Mouse (Mus musculus): ENCODE data around the gene Them7. TPM values are rescaled to one million over a fixed set of nuclear protein-coding genes. Genes with fewer than 3 reads are reported as not detected.

Them7 gene
- polyA plus RNA-seq, 1 experiment: not detected

DNA sequence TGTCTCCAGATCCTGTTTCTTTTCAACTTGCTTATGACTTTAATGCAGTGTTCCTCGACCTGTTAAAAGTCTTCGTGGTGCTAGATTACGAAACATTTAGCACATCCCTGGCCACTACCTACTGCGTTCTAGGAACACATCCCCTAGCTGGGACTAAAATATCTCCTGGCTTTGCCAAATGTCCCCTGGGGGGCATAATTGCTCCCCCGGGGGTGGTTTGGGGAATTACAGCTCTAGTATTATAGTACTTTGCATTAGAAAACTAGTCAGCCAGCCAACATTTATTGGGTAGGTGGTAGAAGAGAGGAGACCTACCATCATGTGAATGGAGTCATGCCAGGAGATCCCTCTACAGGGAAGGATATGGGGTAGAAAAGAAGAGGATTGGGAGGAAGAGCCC is 101.9 kb downstream of the Them7 start:
- TF ChIP-seq POLR2A (IDR thresholded peaks at IDR 0.05; ENCODE audit: low read depth, low read length) (no peak), CTCF (IDR thresholded peaks at IDR 0.05; ENCODE audit: borderline replicate concordance, insufficient read depth, low read length) (no peak)
- no peak overlapping the region for H3K4me3 ChIP-seq (ENCODE audit: insufficient read depth, low read length)
- H3K4me1 ChIP-seq (ENCODE audit: control insufficient read depth, insufficient read depth, low read length): no peaks in the 10 kb centered on the region
- H3K27ac ChIP-seq (ENCODE audit: insufficient read depth, low read length): no peak overlapping the region

DNA sequence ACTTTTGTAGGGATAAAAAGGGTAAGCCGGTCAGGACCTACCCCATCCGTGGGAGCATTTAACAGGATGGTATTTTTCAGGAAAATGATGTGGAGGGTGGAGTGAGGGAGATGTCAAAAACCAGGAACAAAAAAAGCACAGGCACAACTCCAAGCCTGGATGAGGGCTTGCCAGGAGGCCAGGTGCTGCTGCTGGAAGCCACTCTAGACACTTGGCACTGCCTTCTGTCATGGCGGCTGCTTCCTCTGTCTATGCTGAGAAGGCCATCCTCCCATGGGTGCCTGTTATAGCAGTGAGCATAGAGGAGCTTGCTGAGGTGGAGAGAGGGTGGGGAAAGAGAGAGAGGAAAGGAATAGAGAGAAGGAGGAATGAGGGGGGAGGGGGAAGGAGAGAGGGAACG is 105.9 kb downstream of the Them7 start:
- no peaks in the 10 kb centered on the region for H3K4me1 ChIP-seq (ENCODE audit: control insufficient read depth, insufficient read depth, low read length)
- TF ChIP-seq CTCF (IDR thresholded peaks at IDR 0.05; ENCODE audit: borderline replicate concordance, insufficient read depth, low read length): no peak
- no peak for TF ChIP-seq POLR2A (IDR thresholded peaks at IDR 0.05; ENCODE audit: low read depth, low read length)

DNA sequence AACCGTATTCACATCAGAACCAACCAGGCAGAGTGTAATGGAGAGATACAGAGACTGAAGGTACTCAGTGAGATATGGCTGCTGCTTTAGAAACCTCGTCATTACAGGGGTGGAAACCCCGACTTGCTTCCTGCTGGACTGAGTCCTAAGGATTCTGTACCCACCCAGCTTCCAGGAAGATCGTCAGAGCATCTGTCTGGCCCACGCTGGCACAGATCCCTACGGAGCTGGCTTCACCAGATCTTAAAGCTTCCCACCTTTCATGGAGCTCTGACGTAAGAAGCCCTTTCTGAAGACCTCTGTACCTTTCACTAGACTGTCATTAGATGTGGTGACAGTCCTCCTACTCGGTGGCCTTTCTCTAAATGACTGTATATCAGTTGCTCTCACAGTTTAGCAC is 109.0 kb downstream of the Them7 start:
- TF ChIP-seq CTCF (IDR thresholded peaks at IDR 0.05; ENCODE audit: borderline replicate concordance, insufficient read depth, low read length): no peak
- TF ChIP-seq POLR2A (IDR thresholded peaks at IDR 0.05; ENCODE audit: low read depth, low read length): no peak
- Histone ChIP-seq H3K27ac (ENCODE audit: insufficient read depth, low read length) (no peak overlapping the region), H3K4me3 (ENCODE audit: insufficient read depth, low read length) (no peak overlapping the region)

More for the DNA sequence above, 105.9 kb downstream of the Them7 start:
- no peak overlapping the region for H3K27ac ChIP-seq (ENCODE audit: insufficient read depth, low read length)
- no peak overlapping the region for H3K4me3 ChIP-seq (ENCODE audit: insufficient read depth, low read length)

DNA sequence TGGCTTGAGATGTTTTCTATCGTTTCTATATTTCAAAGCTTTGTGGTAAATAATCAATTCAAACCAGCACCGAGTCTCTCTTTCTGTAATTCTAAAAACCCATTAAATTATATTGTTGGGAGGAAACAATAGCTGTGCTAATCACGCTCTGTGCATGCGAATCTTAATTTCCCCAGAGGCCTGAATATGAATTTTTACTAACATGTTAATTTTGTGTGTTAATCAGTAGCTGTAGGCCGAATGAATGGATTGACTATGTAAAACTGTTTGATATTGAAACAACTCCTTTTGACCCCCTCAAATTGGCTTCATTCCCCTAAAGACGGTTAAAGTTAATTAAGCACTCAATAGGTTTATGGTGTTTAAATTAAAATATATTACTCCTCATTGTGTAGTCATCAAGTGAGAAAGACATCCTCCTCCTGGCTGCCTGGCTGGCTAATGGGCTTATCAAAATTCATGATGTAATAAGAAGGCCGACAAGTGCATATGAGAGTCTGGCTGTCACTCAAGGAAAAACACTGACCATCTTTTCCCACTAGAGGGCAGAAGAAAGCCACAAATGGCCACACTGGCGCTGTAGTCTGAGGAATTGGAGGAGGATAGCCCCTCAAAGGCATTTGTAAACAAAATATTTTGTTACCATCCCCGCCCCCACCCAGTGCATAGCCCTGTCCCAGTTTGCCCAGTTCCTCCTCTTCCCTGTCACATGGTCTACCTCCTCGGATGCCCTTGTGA is 110.0 kb downstream of the Them7 start:
- Histone ChIP-seq H3K4me3 (ENCODE audit: insufficient read depth, low read length) (no peak overlapping the region), H3K27ac (ENCODE audit: insufficient read depth, low read length) (no peak overlapping the region), H3K4me1 (ENCODE audit: control insufficient read depth, insufficient read depth, low read length) (no peaks in the 10 kb centered on the region)
- TF ChIP-seq CTCF (IDR thresholded peaks at IDR 0.05; ENCODE audit: borderline replicate concordance, insufficient read depth, low read length): peak; percentile 34; the same call in 1 of the 2 replicates
- no peak for TF ChIP-seq POLR2A (IDR thresholded peaks at IDR 0.05; ENCODE audit: low read depth, low read length)

More for the DNA sequence above, 109.0 kb downstream of the Them7 start:
- H3K4me1 ChIP-seq (ENCODE audit: control insufficient read depth, insufficient read depth, low read length): no peaks in the 10 kb centered on the region

DNA sequence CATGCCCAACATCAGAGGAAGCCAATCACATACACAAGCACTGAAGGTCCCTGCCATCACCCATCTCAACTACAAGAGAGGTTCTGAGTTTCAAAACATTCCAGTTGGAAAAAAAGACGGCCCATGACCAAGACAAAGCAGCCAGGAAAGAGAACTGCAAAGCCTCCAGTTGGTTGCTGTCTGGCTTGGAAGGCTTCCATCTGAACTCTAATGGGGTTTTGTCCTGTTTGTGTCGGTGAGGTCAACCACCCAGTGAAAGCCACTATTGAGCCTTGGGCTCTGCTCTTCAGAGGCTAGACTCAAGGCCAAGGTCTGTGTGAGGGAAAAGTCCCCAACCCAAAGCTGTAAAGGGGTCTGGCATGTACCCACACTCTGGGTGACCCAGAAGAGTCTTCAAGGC is 111.5 kb downstream of the Them7 start:
- no peak overlapping the region for H3K27ac ChIP-seq (ENCODE audit: insufficient read depth, low read length)
- H3K4me3 ChIP-seq (ENCODE audit: insufficient read depth, low read length): no peak overlapping the region
- no peaks in the 10 kb centered on the region for H3K4me1 ChIP-seq (ENCODE audit: control insufficient read depth, insufficient read depth, low read length)
- TF ChIP-seq CTCF (IDR thresholded peaks at IDR 0.05; ENCODE audit: borderline replicate concordance, insufficient read depth, low read length): no peak
- TF ChIP-seq POLR2A (IDR thresholded peaks at IDR 0.05; ENCODE audit: low read depth, low read length): no peak

DNA sequence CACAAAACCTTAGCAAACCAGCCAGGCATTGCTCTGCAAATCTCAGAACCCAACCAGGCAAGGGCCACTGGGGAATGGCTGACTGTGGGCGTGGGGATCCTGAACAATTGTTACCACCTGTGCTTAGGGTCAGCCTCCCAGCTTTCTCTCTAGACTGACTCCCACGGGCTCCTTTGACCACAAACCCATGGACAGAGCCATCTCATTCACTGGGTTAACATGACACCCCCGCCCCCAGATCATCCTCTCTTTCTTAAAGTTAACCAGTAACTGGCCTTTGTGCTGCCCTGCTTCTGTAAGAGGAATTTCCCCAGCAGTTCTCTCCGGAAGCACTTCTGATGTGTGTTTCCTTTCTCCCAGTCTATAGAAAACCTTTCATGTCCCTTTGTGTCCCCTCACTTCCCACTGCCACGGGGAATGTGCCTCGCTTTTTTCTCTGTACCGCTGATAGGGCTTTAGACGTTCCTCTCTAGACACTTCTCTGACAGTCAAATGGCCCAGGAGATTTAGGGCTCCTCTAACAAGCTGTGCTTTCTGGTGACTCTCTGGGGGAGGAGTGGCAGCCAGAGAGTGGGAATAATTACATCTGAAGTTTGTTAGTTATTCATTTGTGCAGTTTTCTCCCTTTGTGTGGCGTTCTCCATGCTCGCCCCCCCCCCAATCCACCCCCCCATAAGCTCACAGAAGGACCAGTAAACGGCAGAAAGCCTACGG is 112.4 kb downstream of the Them7 start:
- no peaks in the 10 kb centered on the region for H3K4me1 ChIP-seq (ENCODE audit: control insufficient read depth, insufficient read depth, low read length)
- TF ChIP-seq POLR2A (IDR thresholded peaks at IDR 0.05; ENCODE audit: low read depth, low read length): no peak
- no peak for TF ChIP-seq CTCF (IDR thresholded peaks at IDR 0.05; ENCODE audit: borderline replicate concordance, insufficient read depth, low read length)
- H3K27ac ChIP-seq (ENCODE audit: insufficient read depth, low read length): no peak overlapping the region
- no peak overlapping the region for H3K4me3 ChIP-seq (ENCODE audit: insufficient read depth, low read length)

DNA sequence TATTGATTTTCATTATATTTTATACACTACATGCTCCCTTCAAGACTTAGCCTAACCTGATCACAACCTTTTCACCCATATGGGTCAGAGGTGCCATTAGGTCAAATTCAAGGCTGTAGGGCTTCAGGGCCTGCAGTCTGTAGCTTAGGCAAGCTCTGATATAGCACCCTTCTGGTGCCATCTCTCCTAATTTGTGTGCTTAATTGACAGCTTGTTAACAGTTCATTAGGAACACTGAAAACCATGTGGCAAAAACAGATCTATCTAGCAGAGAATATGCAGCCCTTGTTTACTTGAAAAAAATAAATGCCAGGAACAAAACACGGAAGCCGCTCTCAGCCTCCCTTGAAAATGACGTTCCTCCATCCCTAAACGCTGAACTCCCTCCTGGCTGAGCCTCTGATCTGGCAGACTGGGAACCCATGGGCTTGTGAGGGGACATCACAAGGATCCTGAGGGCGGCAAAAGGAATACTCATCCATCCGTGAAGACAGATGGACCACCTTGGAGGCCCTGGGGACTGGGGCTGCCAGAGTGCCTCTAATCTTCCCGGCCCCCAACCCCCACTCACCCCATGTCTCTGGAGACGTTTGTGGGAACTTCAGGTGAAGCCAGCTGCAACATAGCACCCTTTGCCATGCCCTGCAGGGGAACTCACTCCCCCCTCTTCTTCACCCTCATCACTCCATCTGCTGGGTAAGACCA is 113.2 kb downstream of the Them7 start:
- no peaks in the 10 kb centered on the region for H3K4me1 ChIP-seq (ENCODE audit: control insufficient read depth, insufficient read depth, low read length)
- H3K4me3 ChIP-seq (ENCODE audit: insufficient read depth, low read length): no peak overlapping the region
- H3K27ac ChIP-seq (ENCODE audit: insufficient read depth, low read length): no peak overlapping the region
- TF ChIP-seq POLR2A (IDR thresholded peaks at IDR 0.05; ENCODE audit: low read depth, low read length) (no peak), CTCF (IDR thresholded peaks at IDR 0.05; ENCODE audit: borderline replicate concordance, insufficient read depth, low read length) (no peak)

DNA sequence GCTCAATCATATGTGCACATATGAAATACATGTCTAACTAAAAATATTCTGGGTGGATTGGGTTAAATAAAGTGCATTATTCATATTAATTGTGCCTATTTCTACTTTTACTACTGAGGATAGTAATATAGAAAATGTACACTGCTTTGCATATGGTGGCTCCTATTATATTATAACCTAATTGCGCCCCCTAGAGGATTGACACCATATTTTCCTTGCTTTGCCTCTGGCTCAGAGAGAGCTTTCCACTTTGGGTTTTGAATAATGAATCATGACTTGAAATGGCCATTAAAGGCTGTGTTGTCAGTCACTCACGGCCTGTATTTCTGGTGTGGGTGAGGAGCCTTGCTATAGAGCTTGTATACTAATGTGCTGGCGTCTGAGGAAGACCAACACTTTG is 115.9 kb downstream of the Them7 start:
- Histone ChIP-seq H3K4me3 (ENCODE audit: insufficient read depth, low read length) (no peak overlapping the region), H3K4me1 (ENCODE audit: control insufficient read depth, insufficient read depth, low read length) (no peaks in the 10 kb centered on the region), H3K27ac (ENCODE audit: insufficient read depth, low read length) (no peak overlapping the region)
- TF ChIP-seq CTCF (IDR thresholded peaks at IDR 0.05; ENCODE audit: borderline replicate concordance, insufficient read depth, low read length) (no peak), POLR2A (IDR thresholded peaks at IDR 0.05; ENCODE audit: low read depth, low read length) (no peak)

DNA sequence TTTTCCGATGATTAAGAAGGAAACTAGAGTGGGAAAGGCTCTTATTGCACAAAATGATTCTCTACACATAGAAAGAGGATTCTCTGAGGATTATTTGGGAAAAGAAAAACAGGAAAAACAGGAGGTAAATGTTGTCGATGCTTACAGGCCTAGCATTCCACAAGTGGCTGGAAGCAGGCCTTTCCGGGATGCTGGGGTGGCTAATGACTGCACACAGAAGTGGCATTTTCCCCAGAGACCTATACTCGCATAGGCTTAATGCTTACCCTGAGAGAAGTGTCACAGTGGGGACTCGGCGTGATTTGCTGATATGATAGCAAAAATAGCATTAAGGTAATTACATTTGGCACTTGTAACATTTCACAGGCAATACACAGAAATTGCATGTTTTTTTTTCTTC is 124.8 kb downstream of the Them7 start:
- Histone ChIP-seq H3K4me3 (ENCODE audit: insufficient read depth, low read length) (no peak overlapping the region), H3K27ac (ENCODE audit: insufficient read depth, low read length) (no peak overlapping the region), H3K4me1 (ENCODE audit: control insufficient read depth, insufficient read depth, low read length) (no peaks in the 10 kb centered on the region)
- no peak for TF ChIP-seq POLR2A (IDR thresholded peaks at IDR 0.05; ENCODE audit: low read depth, low read length)

DNA sequence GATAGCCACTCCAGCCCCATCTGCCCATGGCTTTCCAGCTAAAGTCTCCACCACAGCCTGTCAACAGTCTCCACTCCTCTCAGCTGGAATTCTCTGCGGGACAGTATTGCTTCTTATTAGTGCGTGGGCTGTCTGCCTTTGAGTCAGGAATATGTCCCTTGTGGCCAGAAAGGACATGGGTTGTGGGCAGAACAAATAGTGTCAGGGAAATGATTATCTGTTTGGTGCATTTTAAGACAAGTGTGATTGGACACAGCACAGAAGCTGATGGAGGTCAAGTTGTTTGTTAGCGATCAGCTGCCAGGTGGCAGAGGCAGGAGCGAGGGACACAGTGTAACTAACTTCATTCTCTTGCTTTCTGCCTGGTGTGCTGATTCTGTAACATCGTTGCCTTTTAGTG is 132.7 kb downstream of the Them7 start:
- Histone ChIP-seq H3K4me1 (ENCODE audit: control insufficient read depth, insufficient read depth, low read length) (no peaks in the 10 kb centered on the region), H3K4me3 (ENCODE audit: insufficient read depth, low read length) (no peak overlapping the region), H3K27ac (ENCODE audit: insufficient read depth, low read length) (no peak overlapping the region)
- TF ChIP-seq CTCF (IDR thresholded peaks at IDR 0.05; ENCODE audit: borderline replicate concordance, insufficient read depth, low read length) (no peak), POLR2A (IDR thresholded peaks at IDR 0.05; ENCODE audit: low read depth, low read length) (no peak)

Measured in embryonic fibroblast, embryonic 13.5 days (primary cell).